Mouse (Mus musculus) kidney, postnatal 0 days (tissue): ENCODE data around the gene Mrpl24. TPM values are rescaled to one million over a fixed set of nuclear protein-coding genes. Genes with fewer than 3 reads are reported as not detected.

ENCODE experiments used
- ATAC-seq: fragments of 200-750 bp; cut with Nextera tagmentation; replicated peaks from 2 replicates; pipeline ENCODE4 v1.8.0; 2017; ENCODE audit warnings: low read depth, moderate number of reproducible peaks, moderate TSS enrichment, moderate library complexity; ENCODE audit not compliant: low FRiP score
- DNase-seq: peaks from one replicate; pipeline ENCODE4 v3.0.0-alpha.2; 2016; ENCODE audit warnings: low spot score
- H3K27ac ChIP-seq: fragments of 300-500 bp; sonication (generic); 2 replicates; pipeline ENCODE4 v1.5.1; 2014; ENCODE audit warnings: mild to moderate bottlenecking
- H3K27me3 ChIP-seq: fragments of 300-500 bp; sonication (generic); 2 replicates; pipeline ENCODE4 v1.6.1; 2014; ENCODE audit warnings: low read length, mixed read lengths; ENCODE audit not compliant: insufficient read depth
- H3K36me3 ChIP-seq: fragments of 300-500 bp; sonication (generic); 2 replicates; pipeline ENCODE4 v1.6.1; 2014; ENCODE audit warnings: low read length, mixed read lengths; ENCODE audit not compliant: insufficient read depth
- H3K4me1 ChIP-seq: fragments of 300-500 bp; sonication (generic); replicated peaks from 2 replicates; pipeline ENCODE4 v1.6.1; 2014; ENCODE audit warnings: antibody characterized with exemption, low read length, mixed read lengths; ENCODE audit not compliant: insufficient read depth
- H3K4me2 ChIP-seq: fragments of 300-500 bp; sonication (generic); 2 replicates; pipeline ENCODE4 v1.6.1; 2014; ENCODE audit warnings: mild to moderate bottlenecking, low read length, moderate library complexity, mixed read lengths
- H3K4me3 ChIP-seq: fragments of 300-500 bp; sonication (generic); replicated peaks from 2 replicates; pipeline ENCODE4 v1.5.1; 2014; ENCODE audit warnings: low read depth, low read length
- H3K9ac ChIP-seq: fragments of 300-500 bp; sonication (generic); 2 replicates; pipeline ENCODE4 v1.6.1; 2014; ENCODE audit warnings: low read depth, low read length
- H3K9me3 ChIP-seq: fragments of 300-500 bp; sonication (generic); replicated peaks from 2 replicates; pipeline ENCODE4 v1.6.1; 2016; ENCODE audit warnings: low read length, inconsistent platforms, mixed read lengths
- CTCF ChIP-seq: IDR thresholded peaks from 2 replicates; pipeline ENCODE4 v1.5.1; 2016; ENCODE audit warnings: antibody characterized with exemption, low read depth, mild to moderate bottlenecking, moderate library complexity
- WGBS: fragments of 180-500 bp; shearing (Covaris S2); extraction: QIAGEN DNeasy Blood & Tissue Kit; methylation state at CpG from one replicate; pipeline ENCODE4 v1.1.7; 2014; 5-methylcytosine and 5-hydroxymethylcytosine counted together
- polyA plus RNA-seq: library from polyadenylated mRNA; unstranded; fragments of >200 nt; fragmentation: Nextera tagmentation; extraction: Ambion mirVana; gene quantifications from 2 replicates; pipeline ENCODE4 v1.2.1, GENCODE M21; 2015

Mrpl24 gene
- polyA plus RNA-seq, 1 experiment from 2014 or later, result 88.1 TPM

- H3K9ac ChIP-seq, result 0 out of 2 replicates have a peak overlapping the region, but pooled peaks have one; percentile 61
- DNase-seq, result peak; percentile 83
- no peaks in the 10 kb centered on the region for H3K9me3 ChIP-seq
- H3K4me1 ChIP-seq, result peaks cover 27% of the 10 kb centered on the region
- no peaks in the 10 kb centered on the region for H3K36me3 ChIP-seq
- WGBS, result 1% methylated on average over 21 of the region's 21 CpGs
- peak overlapping the region; percentile 53 for H3K4me3 ChIP-seq
- H3K27ac ChIP-seq, result peak overlapping the region; percentile 71
- H3K4me2 ChIP-seq, result peak overlapping the region; percentile 84
- TF ChIP-seq CTCF, result peak; percentile 83
- no peaks in the 10 kb centered on the region for H3K27me3 ChIP-seq
- no peak for ATAC-seq
Observed at GRCm38 (mm10) chr3:87970184-87970938, 51.1 kb downstream of the Mrpl24 start.

GRCm38 (mm10) chr3:87970939-87971488 lies 51.7 kb downstream of the Mrpl24 start, which contains the start of gene Nes:
Gene Nes, plus strand, starts transcription at chr3:87971078.
- Histone ChIP-seq H3K9me3 (no peaks in the 10 kb centered on the region), H3K4me3 (peak within 1 kb of the TSS; percentile 53), H3K4me2 (peak within 1 kb of the TSS; percentile 84), H3K27me3 (no peaks in the 10 kb centered on the region), H3K4me1 (peaks cover 27% of the 10 kb centered on the region), H3K36me3 (no peaks in the 10 kb centered on the region), H3K9ac (peak within 1 kb of the TSS; percentile 61), H3K27ac (peak within 1 kb of the TSS; percentile 71)
- 0 out of 2 replicates have a peak, but pooled peaks have one; percentile 3 for TF ChIP-seq CTCF
- ATAC-seq (peak; percentile 54), DNase-seq (peak; percentile 94)
- WGBS, result under 1% methylated on average over 44 of the region's 44 CpGs

GRCm38 (mm10) chr3:87971489-87972202 lies 52.3 kb downstream of the Mrpl24 start:
- peak overlapping the region; percentile 61 for H3K9ac ChIP-seq
- peak overlapping the region; percentile 84 for H3K4me2 ChIP-seq
- H3K9me3 ChIP-seq, result no peaks in the 10 kb centered on the region
- peaks cover 1% of the 10 kb centered on the region; the same call in 1 of the 2 replicates for H3K36me3 ChIP-seq
- no peaks in the 10 kb centered on the region for H3K27me3 ChIP-seq
- WGBS, result 1% methylated on average over 60 of the region's 60 CpGs
- peaks cover 27% of the 10 kb centered on the region for H3K4me1 ChIP-seq
- peak overlapping the region; percentile 71 for H3K27ac ChIP-seq
- peak overlapping the region; percentile 53 for H3K4me3 ChIP-seq
- DNase-seq, result no peak
- peak; percentile 14 for ATAC-seq
- TF ChIP-seq CTCF, result no peak

GRCm38 (mm10) chr3:87972203-87972664 lies 52.9 kb downstream of the Mrpl24 start:
- H3K9me3 ChIP-seq, result no peaks in the 10 kb centered on the region
- TF ChIP-seq CTCF, result no peak
- peaks cover 27% of the 10 kb centered on the region for H3K4me1 ChIP-seq
- WGBS, result 10% methylated on average over 8 of the region's 8 CpGs
- H3K27me3 ChIP-seq, result no peaks in the 10 kb centered on the region
- no peak for DNase-seq
- no peak; the same call in 1 of the 2 replicates for ATAC-seq
- H3K4me3 ChIP-seq, result peak overlapping the region; percentile 53
- H3K27ac ChIP-seq, result no peak overlapping the region
- peaks cover 7% of the 10 kb centered on the region; the same call in 1 of the 2 replicates for H3K36me3 ChIP-seq
- H3K4me2 ChIP-seq, result peak overlapping the region; percentile 84
- peak overlapping the region; percentile 19; the same call in 1 of the 2 replicates for H3K9ac ChIP-seq

GRCm38 (mm10) chr3:87972776-87973175 lies 53.5 kb downstream of the Mrpl24 start:
- WGBS, result 19% methylated on average over 5 of the region's 5 CpGs
- Histone ChIP-seq H3K27me3 (no peaks in the 10 kb centered on the region), H3K9ac (no peak overlapping the region; the same call in 1 of the 2 replicates), H3K36me3 (peaks cover 7% of the 10 kb centered on the region; the same call in 1 of the 2 replicates), H3K9me3 (no peaks in the 10 kb centered on the region), H3K27ac (no peak overlapping the region), H3K4me3 (peak overlapping the region; percentile 53), H3K4me2 (peak overlapping the region; percentile 84), H3K4me1 (peaks cover 27% of the 10 kb centered on the region)
- ATAC-seq, result no peak; the same call in 1 of the 2 replicates
- no peak for DNase-seq
- no peak for TF ChIP-seq CTCF

Other genes starting within 250 kb of the Mrpl24 start
- gene Lrrc71, start 170.9 kb upstream of the Mrpl24 start, polyA plus RNA-seq, result 0.37 and 0.45 TPM in 2 replicates
- gene Ntrk1, start 124.3 kb upstream of the Mrpl24 start, polyA plus RNA-seq, result 2.1 and 2.3 TPM in 2 replicates
- 1.9 and 2.3 TPM in 2 replicates for gene Insrr, start 122.6 kb upstream of the Mrpl24 start, polyA plus RNA-seq
- 31.6 and 35.4 TPM in 2 replicates for gene Pear1, start 95.2 kb upstream of the Mrpl24 start, polyA plus RNA-seq
- gene Sh2d2a, start 72.8 kb upstream of the Mrpl24 start, polyA plus RNA-seq, result 0.11 TPM in 1 of 2 replicates, not detected in the other
- 14.8 and 15.1 TPM in 2 replicates for gene Prcc, start 33.9 kb upstream of the Mrpl24 start, polyA plus RNA-seq
- 193 and 200 TPM in 2 replicates for gene Hdgf, start 13.2 kb upstream of the Mrpl24 start, polyA plus RNA-seq
- 40.4 and 42.1 TPM in 2 replicates for gene Isg20l2, start 10.8 kb downstream of the Mrpl24 start, polyA plus RNA-seq
- gene Rrnad1, start 11.2 kb downstream of the Mrpl24 start, polyA plus RNA-seq, result 12.1 and 12.3 TPM in 2 replicates
- 20.1 and 20.9 TPM in 2 replicates for gene Crabp2, start 29.2 kb downstream of the Mrpl24 start, polyA plus RNA-seq
- gene Nes, start 51.6 kb downstream of the Mrpl24 start, polyA plus RNA-seq, result 24.6 and 28.9 TPM in 2 replicates
- 0.14 TPM in 1 of 2 replicates, not detected in the other for gene Bcan, start 80.7 kb downstream of the Mrpl24 start, polyA plus RNA-seq
- 0.13 and 0.17 TPM in 2 replicates for gene Hapln2, start 108.1 kb downstream of the Mrpl24 start, polyA plus RNA-seq
- gene Gpatch4, start 123.6 kb downstream of the Mrpl24 start, polyA plus RNA-seq, result 24.8 and 26.3 TPM in 2 replicates
- gene Naxe, start 139.0 kb downstream of the Mrpl24 start, polyA plus RNA-seq, result 161 and 173 TPM in 2 replicates
- not detected in 2 replicates for gene Ttc24, start 158.8 kb downstream of the Mrpl24 start, polyA plus RNA-seq
- gene Iqgap3, start 162.5 kb downstream of the Mrpl24 start, polyA plus RNA-seq, result 6.8 and 8.2 TPM in 2 replicates
- 14.4 and 16.2 TPM in 2 replicates for gene Mef2d, start 222.9 kb downstream of the Mrpl24 start, polyA plus RNA-seq